Mouse (Mus musculus): Measurements from ENCODE around the gene Stk38.

DNA sequence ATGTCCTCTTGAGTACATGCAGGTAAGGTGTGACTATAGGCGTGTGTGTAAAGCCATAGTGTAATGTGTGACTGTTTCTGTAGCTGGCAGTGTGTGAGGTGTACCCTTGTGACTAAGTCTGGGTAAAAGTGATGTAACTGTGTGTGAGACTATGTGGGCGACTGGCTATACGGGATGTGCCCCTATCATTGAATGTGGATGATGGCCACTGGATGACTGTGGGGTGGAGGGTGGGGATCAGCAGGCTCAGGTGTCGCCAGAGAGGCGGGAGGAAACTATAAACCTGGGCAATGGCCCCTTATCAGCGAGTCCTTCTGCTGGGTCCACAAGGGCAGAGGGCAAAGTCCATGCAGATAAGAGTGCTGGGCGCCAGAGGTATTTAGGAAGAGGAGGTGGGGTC lies 42.1 kb upstream of the Stk38 start:
- no peak for TF ChIP-seq CTCF (IDR thresholded peaks at IDR 0.05; ENCODE audit: borderline replicate concordance, control insufficient read depth, extremely low read depth, insufficient read depth, low read length, poor library complexity)
- TF ChIP-seq POLR2A (IDR thresholded peaks at IDR 0.05; ENCODE audit: control insufficient read depth, extremely low read depth, insufficient read depth, low read length, poor library complexity), result no peak

Measured in thymus, adult 2 months (tissue).